Mouse (Mus musculus) left cerebral cortex, postnatal 10 days (tissue): ENCODE results near the gene Usp47. TPM values are rescaled to one million over a fixed set of nuclear protein-coding genes. Genes with fewer than 3 reads are reported as not detected.
A peak's percentile ranks its signal among the peaks of the same experiment; 100 is the strongest.

Source experiments
- DNase-seq, 2 experiments: peaks; one replicate each; pipeline ENCODE4 v3.0.0; 2021 to 2022; ENCODE audit warnings: low spot score in 2 of 2, mixed read lengths in 1 of 2; ENCODE audit errors: extremely low spot score in 1 of 2
- intact Hi-C: fragments of 180-260 bp; cut with DNase I; formaldehyde crosslinking; loops from one replicate; pipeline ENCODE4 v1.15.1; 2025
- total RNA-seq, 2 experiments: library from RNA; stranded (reverse); gene quantifications; 2 replicates each; pipeline ENCODE4 v1.2.3; 2021

Usp47 gene
- total RNA-seq, 2 experiments from 2014 or later = 70.2 to 70.8 TPM

- intact Hi-C loops = no loop called here
- DNase-seq = no peak
Measured at GRCm38 (mm10) chr7:112110638-112111372, 87.5 kb downstream of the Usp47 start.

DNA sequence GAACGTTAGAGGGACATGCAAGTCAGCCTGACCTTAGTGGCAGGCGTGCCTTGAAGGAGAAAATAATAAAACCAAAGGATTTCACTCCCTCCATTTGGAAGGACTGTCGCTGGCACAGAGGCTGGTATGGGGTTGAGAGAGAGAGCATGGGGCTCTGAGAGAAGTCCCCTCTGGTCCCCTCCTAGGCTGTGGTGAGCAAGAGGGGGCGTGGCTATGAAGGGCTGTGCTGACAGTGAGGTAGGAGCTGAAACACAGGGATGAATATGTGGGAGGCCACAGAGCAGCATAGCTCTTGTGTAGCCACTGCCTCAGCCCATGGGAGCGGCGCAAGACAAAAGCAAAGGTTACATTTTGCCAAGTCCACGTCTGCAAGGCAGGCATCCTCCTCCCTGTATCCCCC lies 94.2 kb downstream of the Usp47 start:
- intact Hi-C loops = no loop called here
- DNase-seq = peak in 1 of 2 experiments; percentile 19

GRCm38 (mm10) chr7:112118086-112118485 lies 94.8 kb downstream of the Usp47 start:
- DNase-seq = peak in 1 of 2 experiments; percentile 25
- intact Hi-C loops = no loop called here

DNA sequence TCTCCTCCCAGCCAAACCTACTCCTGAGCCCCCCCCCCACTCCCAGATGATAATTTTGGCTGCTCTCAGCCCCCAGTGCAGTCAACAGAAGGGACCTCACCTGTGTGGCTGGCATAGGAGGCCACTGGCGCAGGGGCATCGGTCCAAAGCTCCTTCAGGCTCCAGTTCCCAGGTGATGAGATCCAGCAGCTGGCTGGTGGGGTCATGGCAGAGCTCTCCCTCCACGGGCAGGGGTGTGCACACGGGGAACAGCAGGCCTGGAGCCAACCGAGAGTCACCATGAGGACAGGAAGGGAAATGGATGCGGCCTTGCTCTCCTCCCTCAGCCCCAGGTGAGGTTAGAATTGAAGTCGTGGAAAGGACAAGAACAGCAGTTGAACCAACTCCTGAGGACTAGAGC lies 95.9 kb downstream of the Usp47 start:
- DNase-seq = peak in 1 of 2 experiments; percentile 26
- intact Hi-C loops = no loop called here

GRCm38 (mm10) chr7:112120861-112121810 lies 97.8 kb downstream of the Usp47 start:
- peak in 1 of 2 experiments; percentile 30 for DNase-seq
- intact Hi-C loops = no loop called here

GRCm38 (mm10) chr7:112121866-112122500 lies 98.7 kb downstream of the Usp47 start:
- intact Hi-C loops = no loop called here
- DNase-seq = peak in 1 of 2 experiments; percentile 28

- intact Hi-C loops = no loop called here
- DNase-seq = no peak
Measured at GRCm38 (mm10) chr7:112123612-112124011, 100.3 kb downstream of the Usp47 start.

DNA sequence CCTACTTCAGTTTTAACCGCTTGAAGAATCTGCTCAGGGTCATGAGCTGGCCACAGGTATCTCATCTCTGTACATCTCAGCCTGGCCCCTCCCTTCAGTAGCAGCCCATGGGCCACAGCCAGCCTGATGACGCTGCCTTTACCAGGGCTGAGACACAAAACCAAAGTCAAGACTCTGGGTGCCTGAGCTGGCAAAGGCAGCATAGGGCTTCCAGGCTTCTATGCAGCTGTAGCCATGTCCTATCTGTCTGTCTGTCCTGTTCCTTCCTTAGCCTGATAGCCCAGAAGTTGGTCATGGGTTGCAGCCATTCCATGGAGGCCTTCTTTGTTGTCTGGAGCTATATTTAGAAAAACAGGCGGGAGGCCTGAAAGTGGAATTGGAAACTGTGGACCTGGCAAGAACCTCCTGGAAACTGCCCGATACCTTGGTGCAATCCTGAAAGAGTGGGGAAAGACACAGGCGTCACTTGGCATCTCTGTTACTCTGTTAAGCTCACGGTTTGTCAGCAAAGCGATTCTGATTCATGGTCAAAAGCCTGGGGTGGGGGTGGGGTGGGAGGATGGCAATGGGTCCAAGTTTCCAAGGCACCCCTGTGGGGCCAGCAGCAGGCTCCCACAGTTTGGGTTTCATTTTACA lies 102.4 kb downstream of the Usp47 start:
- intact Hi-C loops = no loop called here
- DNase-seq = no peak

- DNase-seq = no peak
- intact Hi-C loops = no loop called here
Measured at GRCm38 (mm10) chr7:112127085-112127637, 103.9 kb downstream of the Usp47 start.

DNA sequence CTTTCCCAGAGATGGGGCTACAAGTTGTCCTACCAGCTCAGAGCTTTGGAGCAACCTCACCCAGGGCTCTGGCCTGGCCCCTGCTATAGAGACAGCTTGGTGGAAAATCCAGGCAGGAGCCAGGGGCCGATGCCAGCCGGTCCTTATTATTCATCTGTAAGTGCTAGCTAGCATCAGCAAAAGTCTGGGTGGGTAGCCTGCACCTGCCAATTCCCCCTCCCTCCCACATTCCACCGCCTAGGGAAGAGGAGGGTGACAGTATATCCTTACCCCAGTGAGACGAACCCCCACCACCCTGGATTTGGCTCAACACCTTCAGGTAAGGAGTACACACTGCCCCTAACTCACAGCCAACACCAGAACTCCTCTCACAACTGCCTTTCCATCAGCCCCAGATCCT lies 104.7 kb downstream of the Usp47 start:
- peak in 1 of 2 experiments; percentile 22 for DNase-seq
- intact Hi-C loops = no loop called here

DNA sequence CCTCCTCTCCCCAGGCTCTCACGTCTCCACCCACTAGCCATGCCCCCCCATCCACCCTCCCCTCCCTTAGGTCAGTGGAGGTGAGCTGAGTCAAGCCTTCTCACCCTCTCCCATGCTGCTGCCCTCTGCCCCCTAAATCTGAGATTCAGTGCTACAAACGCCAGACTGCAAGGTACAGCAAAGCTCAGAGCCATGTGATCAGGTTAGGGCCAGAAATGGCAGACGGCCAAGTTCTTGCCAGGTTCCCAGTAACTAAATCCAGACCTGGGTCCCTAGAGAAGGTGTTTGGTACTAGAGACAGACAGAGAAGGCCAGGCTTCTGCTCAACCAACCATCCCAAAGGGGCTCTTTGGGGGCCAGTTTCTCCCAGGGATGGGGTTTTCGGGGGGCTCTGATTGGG lies 105.5 kb downstream of the Usp47 start:
- DNase-seq = peak in 1 of 2 experiments; percentile 25
- intact Hi-C loops = no loop called here

GRCm38 (mm10) chr7:112129851-112130250 lies 106.5 kb downstream of the Usp47 start:
- no peak for DNase-seq
- intact Hi-C loops = no loop called here

DNA sequence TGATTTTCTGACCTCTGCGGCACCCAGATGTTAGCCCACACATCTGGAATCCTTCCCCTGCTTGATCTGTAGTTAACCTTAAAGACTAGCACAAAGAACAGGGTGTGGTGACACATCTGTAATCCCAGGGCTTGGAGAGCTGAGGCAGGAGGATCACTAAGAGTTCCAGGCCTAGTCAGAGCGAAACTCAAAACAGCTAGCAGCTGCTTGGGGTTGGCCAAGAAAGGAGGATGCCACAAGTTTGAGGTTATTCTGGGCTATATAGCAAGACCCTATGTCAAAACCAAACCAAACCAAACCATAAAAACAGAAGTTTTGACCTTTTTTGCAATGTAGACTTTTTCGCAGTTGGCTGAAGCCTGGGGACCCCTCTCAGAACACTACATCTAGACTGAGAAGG lies 107.4 kb downstream of the Usp47 start:
- DNase-seq = no peak
- intact Hi-C loops = no loop called here

- DNase-seq = no peak
- intact Hi-C loops = no loop called here
Measured at GRCm38 (mm10) chr7:112132005-112132404, 108.7 kb downstream of the Usp47 start.

DNA sequence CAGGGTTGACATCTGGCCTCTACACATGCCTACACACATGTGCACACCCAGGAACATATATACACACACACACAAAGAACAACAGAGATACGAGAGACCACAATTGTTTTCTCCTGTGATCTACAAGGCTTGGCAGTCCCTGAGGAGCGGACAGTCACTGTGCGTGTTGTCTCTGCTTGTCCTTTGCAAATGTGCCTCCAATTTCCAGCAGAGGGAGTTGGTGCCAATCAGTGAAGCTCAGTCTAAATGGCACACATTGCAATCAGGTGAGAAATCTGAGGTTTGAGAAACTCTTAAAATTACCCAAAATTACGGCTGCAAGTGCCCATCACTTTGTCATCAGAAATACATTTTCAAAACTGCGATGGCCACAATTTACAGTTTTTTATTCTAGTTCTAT lies 110.0 kb downstream of the Usp47 start:
- intact Hi-C loops = no loop called here
- DNase-seq = no peak

DNA sequence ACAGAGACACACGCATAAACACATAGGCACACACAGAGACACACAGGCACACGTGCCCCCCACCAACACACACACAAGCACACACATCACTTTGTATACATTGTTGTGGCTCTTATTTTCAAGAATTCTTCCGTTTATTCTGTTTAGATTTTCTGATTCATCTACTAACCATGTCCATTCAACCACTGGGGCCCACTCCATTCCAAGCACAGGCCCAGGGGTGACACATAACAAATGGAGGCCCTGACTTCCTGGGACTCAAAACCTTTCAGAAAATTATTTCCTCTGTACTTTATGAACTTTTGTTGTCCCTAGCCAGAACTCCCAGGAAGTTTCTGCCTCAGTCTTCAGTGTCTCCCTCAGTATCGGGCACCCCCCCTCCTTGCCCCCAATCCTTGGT lies 111.9 kb downstream of the Usp47 start:
- intact Hi-C loops = no loop called here
- DNase-seq = no peak

GRCm38 (mm10) chr7:112136537-112136936 lies 113.2 kb downstream of the Usp47 start:
- DNase-seq = no peak
- intact Hi-C loops = no loop called here

DNA sequence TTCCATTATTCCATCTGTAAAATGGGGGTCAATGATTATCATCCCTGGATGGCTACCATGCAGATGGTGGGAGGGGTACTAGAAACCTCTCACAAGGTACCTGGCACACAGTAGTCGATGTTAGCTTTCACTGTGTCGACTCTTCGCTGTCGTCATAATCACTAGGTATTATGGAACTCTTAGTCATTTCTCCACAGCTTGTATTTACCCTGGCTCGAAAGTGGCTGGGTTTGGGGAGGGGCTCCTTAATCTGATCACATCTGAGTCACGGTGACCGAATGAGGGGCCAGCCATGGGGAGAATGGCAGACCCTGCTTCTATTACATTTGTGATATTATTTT lies 114.8 kb downstream of the Usp47 start:
- DNase-seq = no peak
- intact Hi-C loops = no loop called here
